Comparison of ENCODE assay signal across 24 mouse cellular contexts in the genomic region with DNA sequence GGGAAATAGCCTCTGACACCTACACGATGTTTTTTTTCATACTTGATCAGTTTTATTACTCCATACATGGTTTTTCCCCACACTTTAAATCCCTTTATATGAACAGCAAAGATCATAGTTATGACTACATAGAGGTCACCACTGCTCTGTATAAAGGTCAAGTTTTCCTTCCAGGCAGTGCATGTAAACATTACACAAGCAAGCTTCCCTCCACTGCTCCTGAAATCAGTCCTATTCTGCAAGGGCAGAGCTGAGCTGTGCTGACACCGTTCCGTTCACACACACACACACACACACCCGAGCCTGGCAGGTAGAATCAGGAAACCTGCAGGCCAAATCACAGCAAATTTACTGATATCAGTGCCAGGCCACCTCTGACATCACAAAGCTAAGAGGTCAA.
"Had no signal": no experiment of that assay in that cellular context is flagged by ENCODE, and none has a peak within 500 bp of the region (broad histone marks: within the 10 kb centered on the region; RNA-seq: fewer than 3 reads in every experiment).

No protein-coding gene starts in this region.

- H3K36me3 ChIP-seq: heart, embryonic 13.5 days; heart, embryonic 15.5 days; hindbrain, embryonic 13.5 days; hindbrain, embryonic 15.5 days; kidney, embryonic 15.5 days; limb, embryonic 13.5 days; limb, embryonic 15.5 days had no signal

- H3K27me3 ChIP-seq: hindbrain, embryonic 13.5 days had no signal

- DNase-seq: forebrain, postnatal 0 days; gastrocnemius, postnatal 14 days; gastrocnemius, postnatal 36 days; heart, adult 18-20 months; heart, postnatal 14 days; heart, postnatal 36 days; kidney, adult 11 months; kidney, adult 2 months; kidney, adult 9 months; kidney, postnatal 14 days; kidney, postnatal 36 days; layer of hippocampus, postnatal 36 days; left cerebral cortex, postnatal 4 days had no signal

- H3K9ac ChIP-seq: forebrain, postnatal 0 days; heart, embryonic 13.5 days; heart, embryonic 15.5 days; hindbrain, embryonic 13.5 days; hindbrain, embryonic 15.5 days; kidney, embryonic 15.5 days; limb, embryonic 13.5 days; limb, embryonic 15.5 days had no signal

- H3K9me3 ChIP-seq: heart, embryonic 13.5 days; heart, embryonic 15.5 days; hindbrain, embryonic 13.5 days; hindbrain, embryonic 15.5 days; kidney, embryonic 15.5 days; limb, embryonic 13.5 days; limb, embryonic 15.5 days had no signal

- H3K27ac ChIP-seq: heart, embryonic 13.5 days; heart, embryonic 15.5 days; hindbrain, embryonic 13.5 days; hindbrain, embryonic 15.5 days; hindbrain, postnatal 0 days; kidney, embryonic 15.5 days; kidney, postnatal 0 days; limb, embryonic 13.5 days; limb, embryonic 15.5 days had no signal

- ATAC-seq: forebrain, postnatal 0 days; hindbrain, postnatal 0 days; intestine, embryonic 16.5 days had no signal

- H3K4me3 ChIP-seq: heart, embryonic 13.5 days; heart, embryonic 15.5 days; hindbrain, embryonic 13.5 days; hindbrain, embryonic 15.5 days; kidney, embryonic 15.5 days; limb, embryonic 13.5 days; limb, embryonic 15.5 days had no signal

- H3K4me2 ChIP-seq: heart, embryonic 11.5 days; heart, embryonic 13.5 days; heart, embryonic 15.5 days; hindbrain, embryonic 13.5 days; hindbrain, embryonic 15.5 days; kidney, embryonic 15.5 days; limb, embryonic 13.5 days; limb, embryonic 15.5 days had no signal
